Mouse (Mus musculus): ENCODE measurements around the gene Gm14819. TPM values are rescaled to one million over a fixed set of nuclear protein-coding genes. Genes with fewer than 3 reads are reported as not detected.
"Not testable (repeated sequence)": the region's sequence is repeated elsewhere in the genome, so short reads cannot be mapped to it uniquely, and the experiment has no call there.

The Gm14819 gene
- not detected in 2 replicates for total RNA-seq (2014; fragmentation: Nextera tagmentation)
- total RNA-seq (2017), result not detected in 2 replicates

GRCm38 (mm10) chrX:35403883-35404282, at the start of gene Gm14819:
Gene Gm14819, plus strand, starts transcription at chrX:35404183.
- ATAC-seq (replicated peaks; ENCODE audit: low FRiP score, low TSS enrichment, poor library complexity, severe bottlenecking), result not testable (repeated sequence)
